Mouse (Mus musculus): ENCODE results near the gene Slc25a31. TPM values are rescaled to one million over a fixed set of nuclear protein-coding genes. Genes with fewer than 3 reads are reported as not detected.
A peak's percentile ranks its signal among the peaks of the same experiment; 100 is the strongest.

Gene Slc25a31
- total RNA-seq, 2 experiments from 2014 or later = not detected

DNA sequence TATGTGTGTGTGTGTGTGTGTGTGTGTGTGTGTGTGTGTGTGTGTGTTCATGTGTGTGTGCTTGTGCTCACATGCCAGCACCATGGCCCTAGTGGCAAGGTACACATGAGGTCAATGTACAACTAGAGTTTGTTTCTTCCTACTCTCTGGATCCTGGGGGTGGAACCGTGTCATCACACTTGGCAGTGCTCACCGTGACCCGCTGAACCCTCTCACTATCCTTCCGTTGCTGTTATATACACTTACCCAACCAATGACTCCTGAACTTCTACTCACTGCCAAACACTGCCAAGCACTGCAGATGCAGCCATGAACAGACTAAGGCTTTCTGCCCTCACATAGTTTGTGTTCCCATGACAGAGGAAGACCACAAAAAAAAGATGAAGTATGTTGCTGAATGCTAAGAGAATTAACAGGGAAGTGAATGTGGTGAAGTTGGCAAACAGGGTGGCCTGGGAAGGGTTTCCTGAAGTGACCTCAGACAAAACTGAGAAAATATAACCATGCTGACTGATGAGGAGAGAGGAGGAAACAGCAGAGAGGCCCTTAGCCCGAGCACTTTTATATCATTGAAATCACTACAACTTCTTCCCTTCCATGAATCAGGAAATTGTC, 3.7 kb upstream of the Slc25a31 start:
- ATAC-seq (replicated peaks; ENCODE audit: low FRiP score, low TSS enrichment, poor library complexity, severe bottlenecking) = no peak

DNA sequence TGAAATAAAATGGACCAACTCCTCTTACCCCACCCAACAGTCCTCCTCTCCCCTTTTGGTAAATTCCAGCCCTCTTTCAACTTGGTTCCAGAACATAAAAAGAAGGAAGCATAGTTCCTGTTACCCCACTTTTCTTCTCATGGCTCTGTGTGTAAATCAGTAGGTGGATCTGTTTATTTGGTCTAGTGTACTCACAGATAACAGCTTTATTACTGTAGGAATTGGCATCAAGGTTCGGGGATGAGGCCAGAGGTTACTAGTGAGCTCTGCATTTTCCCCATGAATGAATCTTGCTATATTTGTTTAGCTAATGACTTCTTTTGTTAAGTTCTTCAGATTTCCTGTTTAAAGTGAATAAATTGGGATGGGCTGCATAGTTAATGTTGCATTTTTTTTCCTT, 7.4 kb downstream of the Slc25a31 start:
- ATAC-seq (replicated peaks; ENCODE audit: low FRiP score, low TSS enrichment, poor library complexity, severe bottlenecking) = no peak

DNA sequence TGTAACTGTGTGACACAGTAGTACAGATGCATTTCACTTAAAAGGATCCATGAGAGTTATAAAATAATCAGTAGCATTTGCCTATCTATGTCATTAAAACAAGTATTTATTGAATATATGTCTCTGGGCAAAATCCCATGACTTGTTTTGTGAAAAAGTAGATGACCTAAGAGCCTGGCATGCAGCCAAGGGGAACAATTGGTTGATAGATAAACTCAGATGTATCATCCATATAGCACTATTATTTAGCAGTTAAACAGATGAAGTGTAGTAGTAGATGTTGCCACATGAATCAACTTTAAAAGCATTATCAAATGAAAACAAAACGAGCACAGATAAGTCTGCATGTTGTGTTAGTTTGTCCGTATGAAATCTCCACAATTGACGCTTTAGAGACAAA, 10.4 kb downstream of the Slc25a31 start:
- ATAC-seq (replicated peaks; ENCODE audit: low FRiP score, low TSS enrichment, poor library complexity, severe bottlenecking) = no peak

DNA sequence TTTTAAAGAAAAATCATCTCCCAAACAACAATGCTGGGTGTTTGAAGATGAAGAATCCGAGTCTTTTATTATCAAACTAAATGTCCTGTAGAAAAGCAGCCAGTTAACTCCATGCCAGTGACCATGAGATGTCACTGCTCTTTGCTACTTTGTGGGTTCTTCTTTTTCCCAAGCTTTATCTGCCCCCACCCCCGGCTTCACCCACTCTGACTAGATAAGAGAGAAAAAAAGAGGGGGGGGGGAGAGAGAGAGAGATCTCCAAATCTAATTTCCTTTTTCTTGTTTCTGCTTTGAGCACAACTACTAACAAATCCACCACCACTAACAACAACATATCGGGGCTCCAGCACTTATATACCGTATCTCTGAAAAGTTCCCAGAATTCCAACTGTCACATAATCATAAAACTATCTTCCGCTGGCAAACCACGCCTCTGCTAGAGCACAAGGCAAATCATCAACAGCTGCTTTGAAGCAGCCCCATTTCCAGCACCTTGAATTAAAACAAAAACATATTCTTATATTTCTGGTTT, 29.8 kb downstream of the Slc25a31 start:
- no peak for ATAC-seq (replicated peaks; ENCODE audit: low FRiP score, low TSS enrichment, poor library complexity, severe bottlenecking)

DNA sequence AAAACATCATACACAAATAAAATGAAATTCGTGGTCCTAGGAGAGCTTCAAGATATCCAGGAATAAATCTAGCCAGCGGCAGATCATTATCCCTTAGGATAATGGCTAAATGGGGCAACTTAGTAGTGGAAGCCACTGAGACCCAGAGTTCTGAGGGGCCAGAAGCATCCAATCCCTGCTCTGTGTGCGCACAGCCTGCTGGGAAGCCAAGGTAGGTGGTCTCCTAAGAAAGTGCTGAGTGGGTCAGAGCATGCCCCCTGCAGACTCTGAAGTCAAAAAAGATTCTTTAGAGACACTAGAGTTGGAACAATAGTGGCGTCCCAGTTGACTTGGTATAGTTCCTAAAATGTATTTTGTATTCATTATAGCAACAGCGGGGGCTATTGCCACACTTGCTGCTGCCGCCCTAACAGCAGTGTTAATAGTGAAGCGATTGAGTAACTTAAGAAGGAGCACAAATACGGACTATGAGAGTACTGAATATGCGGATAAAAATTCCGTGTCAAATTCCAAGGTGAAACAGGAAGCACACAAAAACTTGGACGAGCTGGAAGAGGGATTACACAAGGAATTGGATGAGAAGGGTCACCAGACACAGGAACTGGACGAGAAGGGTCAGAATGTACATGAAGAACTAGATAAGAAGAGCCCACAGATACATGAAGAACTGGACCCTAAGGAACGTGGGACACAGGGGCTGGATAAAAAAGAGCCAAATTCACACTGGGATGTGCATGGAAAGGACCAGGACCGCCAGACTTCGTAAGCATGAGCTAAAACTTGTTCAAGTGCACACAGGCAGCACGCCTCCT, 35.6 kb downstream of the Slc25a31 start, which contains the start of gene Hspa4l:
Gene Hspa4l, plus strand, starts transcription at position 472 of the 812 bp plus-strand sequence.
- no peak for ATAC-seq (replicated peaks; ENCODE audit: low FRiP score, low TSS enrichment, poor library complexity, severe bottlenecking)

DNA sequence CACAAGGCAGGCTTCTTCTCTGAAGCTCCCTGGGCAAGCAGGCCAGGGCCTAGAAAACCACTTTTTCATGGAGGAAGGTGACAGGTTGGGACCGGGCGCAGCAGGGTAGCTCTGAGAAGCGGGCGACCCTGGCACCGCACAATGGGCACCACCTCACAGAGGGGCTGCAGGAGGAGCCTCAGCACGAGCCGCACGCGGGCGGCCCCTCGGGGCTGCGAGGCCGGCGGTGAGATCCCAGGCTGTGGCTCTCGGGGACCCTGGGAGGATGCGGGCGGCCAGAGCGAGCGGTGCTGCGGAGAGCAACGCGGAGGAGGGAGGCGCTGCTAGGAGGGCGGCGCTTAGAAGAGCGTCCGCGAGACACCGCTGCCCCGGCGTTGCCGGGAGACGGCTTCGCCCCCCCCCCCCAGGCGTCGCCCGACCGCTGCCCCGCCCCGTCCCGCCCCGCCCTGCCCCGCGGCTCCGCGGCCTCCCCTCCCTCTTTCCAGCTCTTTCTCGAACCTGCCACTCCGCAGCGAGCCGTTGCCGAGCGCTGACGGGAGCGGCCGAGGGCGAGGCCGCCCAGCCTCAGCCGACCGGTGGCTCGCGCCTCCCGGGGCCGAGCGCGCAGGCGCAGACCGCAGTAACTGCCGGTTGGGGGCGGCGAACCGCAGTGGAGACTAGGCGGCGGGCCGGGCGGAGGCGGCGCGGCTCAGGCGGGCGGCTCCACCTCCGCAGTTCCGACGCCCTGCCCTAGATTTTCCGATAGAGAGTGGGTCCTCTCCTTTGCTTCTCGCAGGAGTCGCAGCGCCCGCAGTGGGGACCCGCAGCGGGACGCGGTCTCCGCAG, 36.4 kb downstream of the Slc25a31 start:
- ATAC-seq (replicated peaks; ENCODE audit: low FRiP score, low TSS enrichment, poor library complexity, severe bottlenecking) = peak; percentile 85

DNA sequence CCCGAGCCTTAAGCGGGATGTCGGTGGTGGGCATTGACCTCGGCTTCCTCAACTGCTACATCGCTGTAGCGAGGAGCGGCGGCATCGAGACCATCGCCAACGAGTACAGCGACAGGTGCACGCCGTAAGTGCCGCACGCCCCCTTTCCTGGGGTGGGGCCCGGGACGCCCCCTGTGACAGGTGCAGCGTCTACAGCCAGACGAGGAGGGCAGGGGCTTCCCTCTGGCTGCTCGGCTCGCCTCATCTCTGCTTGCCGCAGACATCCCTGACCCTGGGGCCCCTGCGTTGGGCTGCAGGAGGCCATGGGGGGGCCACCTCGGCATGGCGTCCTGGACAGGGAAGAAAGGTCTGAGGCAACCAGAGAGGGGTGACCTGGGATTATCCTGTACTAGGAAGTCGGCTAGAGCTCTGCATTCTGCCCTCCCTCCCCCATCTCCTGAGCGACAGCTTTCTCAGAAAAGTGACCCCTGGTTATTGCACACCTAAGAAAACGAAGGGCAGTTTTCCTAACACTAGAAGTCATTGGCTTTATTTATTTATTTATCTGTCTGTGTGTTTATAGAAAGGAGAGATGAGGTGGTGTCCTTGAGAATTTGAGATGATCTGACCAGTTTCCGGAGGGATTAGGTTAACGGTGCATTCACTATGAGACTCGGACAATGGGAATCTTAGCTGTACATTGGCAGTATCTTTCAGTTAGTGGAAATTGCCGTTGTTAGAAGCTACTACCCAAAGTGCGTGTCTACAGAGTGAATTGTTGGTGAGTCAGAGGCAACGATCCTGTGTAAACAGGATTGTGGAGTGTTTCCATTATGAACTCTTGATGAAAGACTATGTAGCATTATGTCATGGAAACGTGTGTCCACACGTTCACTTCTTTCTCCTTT, 37.2 kb downstream of the Slc25a31 start:
- ATAC-seq (replicated peaks; ENCODE audit: low FRiP score, low TSS enrichment, poor library complexity, severe bottlenecking) = no peak; the same call in 1 of the 2 replicates

DNA sequence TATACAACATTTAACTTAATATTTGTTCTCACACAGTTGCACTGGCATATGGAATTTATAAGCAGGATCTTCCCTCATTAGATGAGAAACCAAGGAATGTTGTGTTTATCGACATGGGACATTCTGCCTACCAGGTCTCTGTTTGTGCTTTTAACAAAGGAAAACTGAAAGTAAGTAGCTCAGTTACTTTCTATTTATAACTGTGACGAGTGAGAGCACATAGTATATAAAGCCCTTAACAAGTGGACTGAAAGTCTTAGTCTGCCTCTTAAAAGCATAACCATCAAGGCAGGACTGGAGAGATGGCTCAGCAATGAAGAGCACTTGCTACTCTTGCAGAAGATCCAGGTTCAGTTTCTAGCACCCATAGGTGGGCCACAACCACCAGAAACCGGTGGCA, 52.1 kb downstream of the Slc25a31 start:
- ATAC-seq (replicated peaks; ENCODE audit: low FRiP score, low TSS enrichment, poor library complexity, severe bottlenecking) = no peak

DNA sequence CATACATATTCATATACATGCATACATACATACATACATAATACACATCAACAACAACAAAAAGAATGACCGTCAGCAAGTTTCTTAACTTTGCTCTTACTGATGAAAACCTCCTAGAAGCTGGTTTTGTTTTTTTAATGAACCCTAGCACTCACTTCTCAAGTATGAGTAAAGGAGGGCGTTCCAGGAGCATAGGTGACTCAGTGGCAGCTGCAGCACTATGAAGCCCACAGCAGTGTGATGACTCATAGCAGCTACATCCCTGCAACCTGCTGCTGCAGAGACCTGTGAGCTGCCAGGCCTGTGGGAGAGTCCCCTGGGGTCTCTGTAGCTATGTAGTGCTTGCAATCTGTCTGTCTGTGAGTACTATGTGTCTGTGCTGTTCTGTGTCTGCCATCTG, 52.7 kb downstream of the Slc25a31 start:
- no peak for ATAC-seq (replicated peaks; ENCODE audit: low FRiP score, low TSS enrichment, poor library complexity, severe bottlenecking)

Other genes starting within 250 kb of the Slc25a31 start
- gene Intu, start 177.6 kb upstream of the Slc25a31 start, total RNA-seq (2014; fragmentation: Nextera tagmentation) = 6.0 and 7.5 TPM in 2 replicates
- 2.0 and 4.3 TPM in 2 replicates for gene Intu, start 177.6 kb upstream of the Slc25a31 start, total RNA-seq (2017)
- gene Hspa4l, start 35.6 kb downstream of the Slc25a31 start, total RNA-seq (2014; fragmentation: Nextera tagmentation) = 48.6 and 53.6 TPM in 2 replicates
- gene Hspa4l, start 35.6 kb downstream of the Slc25a31 start, total RNA-seq (2017) = 63.4 and 75.8 TPM in 2 replicates
- gene Plk4, start 91.2 kb downstream of the Slc25a31 start, total RNA-seq (2014; fragmentation: Nextera tagmentation) = 52.2 and 57.5 TPM in 2 replicates
- gene Plk4, start 91.2 kb downstream of the Slc25a31 start, total RNA-seq (2017) = 87.5 and 111 TPM in 2 replicates
- 16.7 and 20.2 TPM in 2 replicates for gene Mfsd8, start 138.0 kb downstream of the Slc25a31 start, total RNA-seq (2014; fragmentation: Nextera tagmentation)
- 3.2 and 7.7 TPM in 2 replicates for gene Mfsd8, start 138.0 kb downstream of the Slc25a31 start, total RNA-seq (2017)
- gene Abhd18, start 138.1 kb downstream of the Slc25a31 start, total RNA-seq (2014; fragmentation: Nextera tagmentation) = 6.1 and 7.0 TPM in 2 replicates
- 3.6 and 10.6 TPM in 2 replicates for gene Abhd18, start 138.1 kb downstream of the Slc25a31 start, total RNA-seq (2017)
- gene 1700034I23Rik, start 193.7 kb downstream of the Slc25a31 start, total RNA-seq (2014; fragmentation: Nextera tagmentation) = not detected in 2 replicates
- gene 1700034I23Rik, start 193.7 kb downstream of the Slc25a31 start, total RNA-seq (2017) = not detected in 2 replicates
- 45.1 and 46.2 TPM in 2 replicates for gene Larp1b, start 241.0 kb downstream of the Slc25a31 start, total RNA-seq (2014; fragmentation: Nextera tagmentation)
- gene Larp1b, start 241.0 kb downstream of the Slc25a31 start, total RNA-seq (2017) = 87.9 and 89.4 TPM in 2 replicates